Mouse (Mus musculus) heart, embryonic 16.5 days (tissue): ENCODE results near the gene Acvr1b. TPM values are rescaled to one million over a fixed set of nuclear protein-coding genes. Genes with fewer than 3 reads are reported as not detected.

Experiments used
- ATAC-seq: fragments of 200-750 bp; cut with Nextera tagmentation; replicated peaks from 2 replicates; pipeline ENCODE4 v1.8.0; 2017; ENCODE audit warnings: moderate number of reproducible peaks; ENCODE audit not compliant: insufficient read depth, low FRiP score; ENCODE audit errors: extremely low read depth
- H3K27ac ChIP-seq: fragments of 300-500 bp; sonication (generic); 2 replicates; pipeline ENCODE4 v1.5.1; 2014; ENCODE audit warnings: mild to moderate bottlenecking, low read length, control low read depth, moderate library complexity
- H3K27me3 ChIP-seq: fragments of 300-500 bp; sonication (generic); 2 replicates; pipeline ENCODE4 v1.6.1; 2014; ENCODE audit warnings: low read length, mixed read lengths; ENCODE audit not compliant: control insufficient read depth, insufficient read depth
- H3K36me3 ChIP-seq: fragments of 300-500 bp; sonication (generic); 2 replicates; pipeline ENCODE4 v1.6.1; 2014; ENCODE audit not compliant: control insufficient read depth, insufficient read depth
- H3K4me1 ChIP-seq: fragments of 300-500 bp; sonication (generic); 2 replicates; pipeline ENCODE4 v1.6.1; 2014; ENCODE audit warnings: low read length, mixed read lengths; ENCODE audit not compliant: control insufficient read depth, insufficient read depth
- H3K4me2 ChIP-seq: fragments of 300-500 bp; sonication (generic); 2 replicates; pipeline ENCODE4 v1.6.1; 2014; ENCODE audit warnings: low read depth, mild to moderate bottlenecking, control low read depth, low read length
- H3K4me3 ChIP-seq: fragments of 300-500 bp; sonication (generic); 2 replicates; pipeline ENCODE4 v1.5.1; 2014; ENCODE audit warnings: mild to moderate bottlenecking, control low read depth, low read length
- H3K9ac ChIP-seq: fragments of 300-500 bp; sonication (generic); 2 replicates; pipeline ENCODE4 v1.6.1; 2014; ENCODE audit warnings: low read length, control low read depth
- H3K9me3 ChIP-seq: fragments of 300-500 bp; sonication (generic); replicated peaks from 2 replicates; pipeline ENCODE4 v1.6.1; 2016; ENCODE audit warnings: low read length; ENCODE audit not compliant: control insufficient read depth
- WGBS: fragments of 180-500 bp; shearing (Covaris S2); extraction: QIAGEN DNeasy Blood & Tissue Kit; methylation state at CpG from one replicate; pipeline ENCODE4 v1.1.7; 2014; 5-methylcytosine and 5-hydroxymethylcytosine counted together
- polyA plus RNA-seq: library from polyadenylated mRNA; unstranded; fragments of >200 nt; fragmentation: Nextera tagmentation; extraction: Ambion mirVana; gene quantifications from 2 replicates; pipeline ENCODE4 v1.2.1, GENCODE M21; 2015

The Acvr1b gene
- polyA plus RNA-seq, 1 experiment from 2014 or later = 7.1 TPM

DNA sequence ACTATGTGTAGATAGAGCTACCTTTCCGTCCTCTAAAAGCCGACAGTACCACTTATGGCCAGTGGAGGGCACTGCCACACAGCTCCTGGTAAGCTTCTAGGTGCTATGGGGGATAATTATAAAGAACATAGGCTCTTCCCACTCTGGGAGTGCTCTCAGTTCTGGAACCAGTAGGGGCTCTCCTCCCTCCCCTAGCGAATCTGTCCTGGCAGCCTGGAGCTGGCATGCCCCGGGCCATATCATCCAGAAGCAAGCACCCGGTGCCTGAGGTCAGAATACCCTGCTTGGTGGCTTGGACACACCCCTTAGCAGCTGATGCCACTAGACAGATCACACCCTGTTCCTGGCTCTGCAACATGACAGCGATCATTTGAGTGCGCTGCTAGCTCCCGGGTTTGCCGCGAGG lies 66.9 kb downstream of the Acvr1b start:
- H3K9ac ChIP-seq = peak overlapping the region; percentile 62
- peaks cover 37% of the 10 kb centered on the region for H3K4me1 ChIP-seq
- H3K4me2 ChIP-seq = peak overlapping the region; percentile 64
- peak; percentile 86 for ATAC-seq
- H3K9me3 ChIP-seq = no peaks in the 10 kb centered on the region
- H3K27me3 ChIP-seq = no peaks in the 10 kb centered on the region
- H3K27ac ChIP-seq = peak overlapping the region; percentile 93
- H3K36me3 ChIP-seq = no peaks in the 10 kb centered on the region
- H3K4me3 ChIP-seq = peak overlapping the region; percentile 38
- 2% methylated on average over 10 of the region's 10 CpGs for WGBS

DNA sequence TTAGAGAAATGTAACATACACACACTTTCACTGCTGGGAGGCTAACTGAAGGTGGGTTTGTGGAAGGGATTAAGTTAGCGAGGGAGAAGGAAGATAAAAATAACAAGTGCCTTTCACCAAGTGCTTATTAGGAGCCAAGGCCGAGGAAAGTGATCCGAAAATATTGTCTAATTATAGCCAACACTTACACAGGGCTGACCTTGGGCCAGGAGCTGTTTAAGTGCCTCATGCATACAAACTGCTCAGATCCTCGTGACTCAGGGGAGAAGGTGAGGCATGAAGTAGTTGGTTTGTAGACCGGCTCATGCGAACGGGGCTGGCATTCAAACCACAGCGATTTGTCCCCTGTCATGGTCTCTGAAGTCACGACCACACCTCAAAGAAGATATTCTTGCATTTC lies 67.4 kb downstream of the Acvr1b start:
- Histone ChIP-seq H3K9me3 (no peaks in the 10 kb centered on the region), H3K4me1 (peaks cover 33% of the 10 kb centered on the region), H3K4me3 (peak overlapping the region; percentile 38), H3K9ac (peak overlapping the region; percentile 62), H3K27ac (peak overlapping the region; percentile 93), H3K36me3 (no peaks in the 10 kb centered on the region), H3K4me2 (peak overlapping the region; percentile 64), H3K27me3 (no peaks in the 10 kb centered on the region)
- WGBS = 28% methylated on average over 9 of the region's 9 CpGs
- ATAC-seq = peak; percentile 70

DNA sequence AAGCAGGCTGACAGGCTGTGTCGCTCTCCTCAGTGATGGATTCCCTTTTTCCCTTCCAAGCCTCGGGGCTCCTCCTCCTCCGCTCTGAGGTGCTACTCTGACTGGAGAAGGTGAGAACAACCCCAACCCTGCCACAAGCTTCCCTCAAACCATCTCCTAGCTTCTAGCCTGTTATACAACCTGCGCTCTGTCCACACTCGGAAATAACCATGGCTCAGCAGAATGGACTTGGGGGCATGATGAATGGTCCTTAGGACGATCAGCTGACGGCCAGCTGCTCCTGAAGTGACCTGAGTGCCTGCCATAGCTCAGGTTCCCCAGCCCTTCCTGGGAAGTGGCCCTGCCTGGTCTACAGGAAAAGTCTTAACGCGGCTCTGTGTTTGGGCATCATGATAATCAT lies 68.0 kb downstream of the Acvr1b start:
- H3K4me3 ChIP-seq = no peak overlapping the region

DNA sequence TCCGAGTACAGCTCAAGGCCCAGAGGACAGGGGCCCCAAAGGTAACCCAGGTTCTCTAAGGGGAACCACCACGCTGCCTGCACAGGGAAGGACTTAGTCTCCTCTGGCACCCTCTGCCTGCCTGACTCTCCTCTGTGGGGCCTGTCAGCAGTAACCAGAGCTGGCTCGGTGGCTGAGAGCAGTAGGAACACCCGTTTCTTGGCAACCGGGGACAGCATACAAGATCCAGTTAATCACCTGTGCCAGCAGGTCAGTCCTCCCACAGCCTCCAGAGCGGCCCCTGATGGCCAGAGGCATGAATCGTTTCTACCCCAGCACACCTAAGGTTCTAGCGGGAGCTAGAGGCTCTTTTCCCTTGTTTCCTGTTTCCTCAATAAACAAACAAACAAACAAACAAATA lies 68.8 kb downstream of the Acvr1b start:
- no peaks in the 10 kb centered on the region for H3K9me3 ChIP-seq
- H3K4me2 ChIP-seq = no peak overlapping the region
- no peaks in the 10 kb centered on the region for H3K36me3 ChIP-seq
- peak overlapping the region; percentile 93 for H3K27ac ChIP-seq
- H3K9ac ChIP-seq = peak overlapping the region; percentile 43; the same call in 1 of the 2 replicates
- H3K4me3 ChIP-seq = no peak overlapping the region
- WGBS = 21% methylated on average over 8 of the region's 8 CpGs
- H3K4me1 ChIP-seq = peaks cover 43% of the 10 kb centered on the region
- H3K27me3 ChIP-seq = no peaks in the 10 kb centered on the region
- ATAC-seq = no peak

More for the DNA sequence above, 68.0 kb downstream of the Acvr1b start:
- Histone ChIP-seq H3K9me3 (no peaks in the 10 kb centered on the region), H3K27ac (peak overlapping the region; percentile 93), H3K9ac (peak overlapping the region; percentile 56), H3K4me1 (peaks cover 36% of the 10 kb centered on the region), H3K4me2 (peak overlapping the region; percentile 64), H3K36me3 (no peaks in the 10 kb centered on the region), H3K27me3 (no peaks in the 10 kb centered on the region)
- ATAC-seq = no peak
- WGBS = 48% methylated on average over 9 of the region's 9 CpGs

DNA sequence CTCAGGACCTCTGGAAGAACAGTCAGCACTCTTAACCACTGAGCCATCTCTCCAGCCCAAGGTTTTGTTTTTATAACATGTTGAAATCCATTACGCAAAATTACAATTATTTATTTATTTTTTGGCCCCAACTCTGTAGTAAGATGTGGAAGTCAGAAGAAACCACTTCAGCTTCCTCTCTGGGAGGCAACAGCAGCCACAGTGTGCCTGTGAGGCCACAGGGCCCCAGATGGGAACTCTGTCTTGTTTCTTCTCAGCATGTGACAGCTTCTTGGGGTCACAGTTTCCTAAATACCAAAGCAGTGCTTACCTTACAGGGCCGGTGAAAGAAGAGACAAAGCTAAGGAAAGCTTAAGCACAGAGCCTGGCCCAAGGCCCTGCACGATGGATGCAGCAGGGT lies 70.1 kb downstream of the Acvr1b start:
- Histone ChIP-seq H3K27ac (no peak overlapping the region), H3K4me2 (no peak overlapping the region), H3K36me3 (no peaks in the 10 kb centered on the region), H3K27me3 (no peaks in the 10 kb centered on the region), H3K9me3 (no peaks in the 10 kb centered on the region), H3K4me3 (no peak overlapping the region), H3K9ac (no peak overlapping the region), H3K4me1 (peaks cover 50% of the 10 kb centered on the region)
- no peak for ATAC-seq
- 71% methylated on average over 3 of the region's 3 CpGs for WGBS

DNA sequence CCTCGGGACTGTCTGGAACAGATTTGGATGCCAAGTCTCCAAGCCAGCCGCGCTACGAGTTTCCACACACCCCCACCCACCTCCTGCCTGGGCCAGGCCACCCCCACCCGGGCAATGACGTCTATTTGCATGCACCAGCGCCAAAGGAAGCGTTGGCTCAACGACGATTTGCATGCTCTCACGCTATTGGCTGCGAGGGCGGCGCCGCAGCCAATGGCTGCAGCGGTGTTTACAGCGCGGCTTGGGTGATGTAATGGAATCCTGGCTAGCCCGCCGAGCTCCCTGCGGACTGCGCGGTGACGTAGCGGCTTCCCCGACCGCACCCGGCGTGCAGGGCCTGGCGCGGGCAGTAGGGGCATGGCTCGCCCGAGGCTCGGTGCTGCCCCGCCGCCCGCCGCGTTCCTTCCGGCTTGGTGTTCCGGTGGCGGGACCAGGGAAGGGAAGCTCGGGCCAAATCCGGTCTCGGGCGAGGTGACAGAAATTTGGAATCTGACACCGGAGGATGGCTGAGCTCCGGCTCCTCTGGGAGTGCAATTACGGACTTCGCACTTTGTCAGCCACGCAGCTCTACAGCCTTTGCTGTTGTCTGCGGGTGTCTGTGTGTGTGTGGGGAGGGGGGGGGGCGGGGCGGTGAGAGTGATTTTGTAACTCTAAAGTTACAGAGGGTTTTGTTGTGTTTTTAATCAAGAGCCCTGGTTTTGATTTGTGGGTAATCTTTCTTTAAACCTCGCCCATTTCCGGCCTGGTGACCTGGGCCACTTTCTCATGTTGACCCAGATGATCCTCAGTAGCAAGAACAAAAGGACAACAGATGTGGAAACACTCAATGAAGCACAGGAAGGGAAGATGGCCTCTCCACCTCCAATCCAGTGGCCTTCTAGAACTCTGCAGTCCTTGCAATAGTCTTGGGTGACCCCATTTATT lies 72.6 kb downstream of the Acvr1b start:
- Histone ChIP-seq H3K4me3 (peak overlapping the region; percentile 49), H3K4me1 (peaks cover 41% of the 10 kb centered on the region), H3K9me3 (no peaks in the 10 kb centered on the region), H3K4me2 (peak overlapping the region; percentile 77), H3K36me3 (no peaks in the 10 kb centered on the region), H3K27me3 (no peaks in the 10 kb centered on the region), H3K9ac (peak overlapping the region; percentile 75), H3K27ac (peak overlapping the region; percentile 96)
- ATAC-seq = peak; percentile 94
- 1% methylated on average over 56 of the region's 56 CpGs for WGBS

DNA sequence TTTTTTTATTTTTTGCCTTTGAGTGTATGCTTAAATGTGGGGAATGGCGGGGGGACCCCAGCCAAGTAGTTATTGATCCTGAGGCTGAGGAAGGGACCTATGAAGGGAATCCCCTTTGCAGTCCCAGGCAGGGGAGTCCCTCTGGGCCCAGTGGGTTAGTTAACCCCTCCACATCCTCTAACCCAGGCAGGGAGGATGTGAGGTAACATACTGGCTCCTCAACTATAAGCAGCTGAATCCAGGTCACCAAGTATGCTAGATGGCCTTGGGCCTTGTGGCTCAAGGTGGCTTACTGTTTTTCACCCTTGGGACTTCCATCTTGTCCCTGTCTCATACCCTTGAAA lies 73.3 kb downstream of the Acvr1b start:
- H3K9ac ChIP-seq = no peak overlapping the region
- no peaks in the 10 kb centered on the region for H3K9me3 ChIP-seq
- no peaks in the 10 kb centered on the region for H3K27me3 ChIP-seq
- H3K36me3 ChIP-seq = no peaks in the 10 kb centered on the region
- 73% methylated on average over 1 of the region's 1 CpGs for WGBS
- H3K4me1 ChIP-seq = peaks cover 35% of the 10 kb centered on the region
- no peak overlapping the region; the same call in 1 of the 2 replicates for H3K4me3 ChIP-seq
- no peak for ATAC-seq
- peak overlapping the region; percentile 77 for H3K4me2 ChIP-seq
- peak overlapping the region; percentile 96 for H3K27ac ChIP-seq

DNA sequence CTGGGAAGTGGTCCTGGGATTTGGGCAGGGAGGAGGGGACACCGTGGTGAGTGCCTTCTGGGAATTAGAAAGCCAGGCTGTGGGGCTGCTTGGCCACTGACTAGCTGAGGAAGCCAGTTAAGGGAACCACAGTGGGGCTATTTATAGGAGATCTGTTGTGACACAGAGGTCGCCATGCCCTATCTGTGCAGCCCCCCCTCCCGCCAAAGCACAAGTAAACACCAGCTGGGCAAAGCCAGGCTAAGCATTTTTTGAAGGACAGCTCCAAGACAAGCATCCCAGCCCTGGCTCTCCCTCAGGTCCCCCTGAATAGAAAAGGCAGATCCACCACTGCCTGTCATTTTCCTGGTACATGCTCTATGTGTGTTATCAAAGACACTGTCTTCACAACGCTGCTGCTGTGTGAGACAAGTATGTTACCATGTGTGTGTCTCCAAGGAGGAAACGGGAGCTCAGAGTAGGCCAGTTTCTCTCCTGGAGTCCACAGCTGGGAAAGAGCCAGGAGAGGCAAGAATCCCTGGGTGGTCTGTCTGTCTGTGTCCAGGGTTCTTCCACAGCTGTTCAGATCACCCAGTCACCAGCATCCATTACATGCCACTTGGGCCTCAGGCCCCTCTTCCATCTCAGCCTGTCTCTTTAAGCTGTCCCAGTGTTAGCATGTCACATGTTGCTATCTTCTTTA lies 74.3 kb downstream of the Acvr1b start:
- Histone ChIP-seq H3K4me2 (peak overlapping the region; percentile 8; the same call in 1 of the 2 replicates), H3K36me3 (no peaks in the 10 kb centered on the region), H3K4me3 (no peak overlapping the region), H3K27me3 (no peaks in the 10 kb centered on the region), H3K9ac (peak overlapping the region; percentile 9; the same call in 1 of the 2 replicates), H3K9me3 (no peaks in the 10 kb centered on the region), H3K27ac (peak overlapping the region; percentile 96), H3K4me1 (peaks cover 30% of the 10 kb centered on the region)
- no peak for ATAC-seq
- WGBS = 18% methylated on average over 5 of the region's 5 CpGs
